Mouse (Mus musculus): ENCODE data around the gene Vat1. TPM values are rescaled to one million over a fixed set of nuclear protein-coding genes. Genes with fewer than 3 reads are reported as not detected.
"Not testable (repeated sequence)": the region's sequence is repeated elsewhere in the genome, so short reads cannot be mapped to it uniquely, and the experiment has no call there.

Gene Vat1
- polyA plus RNA-seq, 1 experiment = 59.6 TPM

GRCm38 (mm10) chr11:101483804-101484203 is 17.8 kb upstream of the Vat1 start:
- no peaks in the 10 kb centered on the region for H3K27me3 ChIP-seq (ENCODE audit: control insufficient read depth, insufficient read depth, low read length)
- no peak for DNase-seq (ENCODE audit: low read depth in 1 of 2, low spot score in 2 of 2)
- H3K4me3 ChIP-seq (ENCODE audit: extremely low read depth, insufficient read depth, insufficient read length) = no peak overlapping the region
- WGBS = 74% methylated on average over 3 of the region's 3 CpGs
- TF ChIP-seq CTCF (IDR thresholded peaks at IDR 0.05; ENCODE audit: extremely low read depth, insufficient read depth, insufficient read length, insufficient replicate concordance) (no peak), POLR2A (IDR thresholded peaks at IDR 0.05; ENCODE audit: low read depth, low read length) (no peak)
- H3K27ac ChIP-seq (ENCODE audit: insufficient read depth, low read length) = no peak overlapping the region
- no peaks in the 10 kb centered on the region for H3K36me3 ChIP-seq (ENCODE audit: control insufficient read depth, insufficient read depth, low read length)
- H3K4me1 ChIP-seq (ENCODE audit: control insufficient read depth, insufficient read depth, insufficient read length) = no peaks in the 10 kb centered on the region

DNA sequence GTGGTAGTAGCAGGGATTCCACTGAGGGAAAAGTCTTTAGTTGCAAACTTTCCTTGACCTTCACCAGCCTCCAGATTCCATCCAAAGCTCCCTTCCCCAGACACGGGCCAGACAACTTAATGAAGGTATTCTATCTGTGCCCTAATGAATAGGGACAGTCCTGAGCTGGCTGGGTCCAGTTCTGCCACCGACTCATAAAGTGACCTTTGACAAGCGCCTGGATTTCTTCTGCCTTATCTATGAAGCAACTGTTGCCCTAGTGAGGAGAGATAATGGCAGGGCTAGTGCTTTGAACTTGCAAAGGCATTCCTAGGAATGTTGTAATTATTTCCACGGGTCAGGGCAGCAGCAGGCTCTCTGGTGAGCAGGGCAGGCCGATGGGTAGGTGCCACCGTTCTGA is 14.9 kb upstream of the Vat1 start:
- no peaks in the 10 kb centered on the region for H3K27me3 ChIP-seq (ENCODE audit: control insufficient read depth, insufficient read depth, low read length)
- no peak for DNase-seq (ENCODE audit: low read depth in 1 of 2, low spot score in 2 of 2)
- no peaks in the 10 kb centered on the region for H3K36me3 ChIP-seq (ENCODE audit: control insufficient read depth, insufficient read depth, low read length)
- no peaks in the 10 kb centered on the region for H3K4me1 ChIP-seq (ENCODE audit: control insufficient read depth, insufficient read depth, insufficient read length)
- no peak overlapping the region for H3K4me3 ChIP-seq (ENCODE audit: extremely low read depth, insufficient read depth, insufficient read length)
- 76% methylated on average over 6 of the region's 6 CpGs for WGBS
- TF ChIP-seq POLR2A (IDR thresholded peaks at IDR 0.05; ENCODE audit: low read depth, low read length) (no peak), CTCF (IDR thresholded peaks at IDR 0.05; ENCODE audit: extremely low read depth, insufficient read depth, insufficient read length, insufficient replicate concordance) (no peak)
- H3K27ac ChIP-seq (ENCODE audit: insufficient read depth, low read length) = no peak overlapping the region

GRCm38 (mm10) chr11:101479171-101479635 is 13.2 kb upstream of the Vat1 start:
- Histone ChIP-seq H3K27ac (ENCODE audit: insufficient read depth, low read length) (no peak overlapping the region), H3K27me3 (ENCODE audit: control insufficient read depth, insufficient read depth, low read length) (no peaks in the 10 kb centered on the region), H3K36me3 (ENCODE audit: control insufficient read depth, insufficient read depth, low read length) (no peaks in the 10 kb centered on the region), H3K4me3 (ENCODE audit: extremely low read depth, insufficient read depth, insufficient read length) (no peak overlapping the region), H3K4me1 (ENCODE audit: control insufficient read depth, insufficient read depth, insufficient read length) (no peaks in the 10 kb centered on the region)
- no peak for DNase-seq (ENCODE audit: low read depth in 1 of 2, low spot score in 2 of 2)
- WGBS = 61% methylated on average over 18 of the region's 18 CpGs
- no peak for TF ChIP-seq POLR2A (IDR thresholded peaks at IDR 0.05; ENCODE audit: low read depth, low read length)
- TF ChIP-seq CTCF (IDR thresholded peaks at IDR 0.05; ENCODE audit: extremely low read depth, insufficient read depth, insufficient read length, insufficient replicate concordance) = no peak

DNA sequence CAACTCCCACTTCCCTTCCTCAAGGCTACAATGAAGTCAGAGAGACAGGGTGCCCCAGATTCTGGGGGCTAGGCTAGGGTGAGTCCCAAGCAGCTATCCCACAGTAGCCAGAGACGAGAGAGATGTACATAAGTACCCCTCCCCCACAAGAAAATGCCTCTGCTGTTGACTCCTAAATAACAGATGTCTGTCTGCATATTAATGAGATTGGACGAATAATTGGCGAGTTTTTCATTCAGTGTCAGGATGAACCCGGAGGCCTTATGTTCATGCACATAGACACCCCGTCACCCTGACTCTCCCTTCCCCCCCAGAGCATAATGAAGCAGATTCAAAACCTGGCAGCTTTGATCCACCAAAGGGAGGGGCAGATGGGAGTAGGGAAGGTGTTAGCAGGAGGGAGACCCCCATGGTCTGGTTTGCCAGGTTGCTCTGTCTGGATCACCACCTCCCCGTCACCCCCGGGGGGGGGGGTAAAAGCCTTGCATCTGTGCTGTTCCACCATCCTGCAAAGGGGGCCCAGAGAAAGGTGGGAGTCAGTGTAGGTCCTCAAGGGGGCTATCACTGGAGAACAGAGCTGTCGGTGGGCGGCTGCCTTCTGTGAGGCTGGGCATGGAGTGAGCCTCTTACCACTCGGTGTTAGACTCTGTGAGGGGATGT is 11.7 kb upstream of the Vat1 start:
- Histone ChIP-seq H3K27me3 (ENCODE audit: control insufficient read depth, insufficient read depth, low read length) (no peaks in the 10 kb centered on the region), H3K4me1 (ENCODE audit: control insufficient read depth, insufficient read depth, insufficient read length) (no peaks in the 10 kb centered on the region), H3K27ac (ENCODE audit: insufficient read depth, low read length) (no peak overlapping the region), H3K4me3 (ENCODE audit: extremely low read depth, insufficient read depth, insufficient read length) (no peak overlapping the region), H3K36me3 (ENCODE audit: control insufficient read depth, insufficient read depth, low read length) (no peaks in the 10 kb centered on the region)
- TF ChIP-seq CTCF (IDR thresholded peaks at IDR 0.05; ENCODE audit: extremely low read depth, insufficient read depth, insufficient read length, insufficient replicate concordance) (no peak), POLR2A (IDR thresholded peaks at IDR 0.05; ENCODE audit: low read depth, low read length) (no peak)
- no peak for DNase-seq (ENCODE audit: low read depth in 1 of 2, low spot score in 2 of 2)
- 85% methylated on average over 10 of the region's 10 CpGs for WGBS

DNA sequence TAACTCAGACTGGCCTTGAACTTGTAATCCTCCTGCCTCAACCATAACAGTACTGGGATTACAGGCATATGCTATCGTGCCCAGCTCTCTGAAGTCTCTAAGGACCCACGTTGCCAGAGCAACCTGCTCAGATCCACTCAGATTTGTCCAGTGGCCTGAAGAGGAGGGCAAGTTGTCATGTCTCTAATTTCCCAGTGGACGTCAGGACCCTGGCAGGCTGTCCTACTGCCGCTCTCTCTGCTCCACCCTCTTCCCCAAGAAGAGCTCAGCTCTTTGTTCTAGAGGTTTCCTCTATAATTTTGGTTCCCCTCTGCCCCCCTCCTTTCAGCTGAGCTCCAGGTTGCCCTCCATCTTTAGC is 11.1 kb upstream of the Vat1 start:
- no peaks in the 10 kb centered on the region for H3K4me1 ChIP-seq (ENCODE audit: control insufficient read depth, insufficient read depth, insufficient read length)
- no peak overlapping the region for H3K27ac ChIP-seq (ENCODE audit: insufficient read depth, low read length)
- no peak overlapping the region for H3K4me3 ChIP-seq (ENCODE audit: extremely low read depth, insufficient read depth, insufficient read length)
- WGBS = 61% methylated on average over 4 of the region's 4 CpGs
- DNase-seq (ENCODE audit: low read depth in 1 of 2, low spot score in 2 of 2) = no peak
- no peaks in the 10 kb centered on the region for H3K27me3 ChIP-seq (ENCODE audit: control insufficient read depth, insufficient read depth, low read length)
- H3K36me3 ChIP-seq (ENCODE audit: control insufficient read depth, insufficient read depth, low read length) = no peaks in the 10 kb centered on the region
- TF ChIP-seq POLR2A (IDR thresholded peaks at IDR 0.05; ENCODE audit: low read depth, low read length) (no peak), CTCF (IDR thresholded peaks at IDR 0.05; ENCODE audit: extremely low read depth, insufficient read depth, insufficient read length, insufficient replicate concordance) (no peak)

DNA sequence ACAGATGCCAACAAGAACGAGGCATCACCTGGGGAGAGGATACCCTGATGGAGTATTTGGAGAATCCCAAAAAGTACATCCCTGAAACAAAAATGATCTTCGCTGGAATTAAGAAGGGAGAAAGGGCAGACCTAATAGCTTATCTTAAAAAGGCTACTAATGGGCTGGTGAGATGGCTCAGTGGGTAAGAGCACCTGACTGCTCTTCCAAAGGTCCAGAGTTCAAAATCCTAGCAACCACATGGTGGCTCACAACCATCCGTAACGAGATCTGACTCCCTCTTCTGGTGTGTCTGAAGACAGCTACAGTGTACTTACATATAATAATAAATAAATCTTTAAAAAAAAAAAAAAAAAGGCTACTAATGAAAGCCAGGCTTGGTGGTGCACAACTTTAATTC is 10.3 kb upstream of the Vat1 start:
- H3K4me3 ChIP-seq (ENCODE audit: extremely low read depth, insufficient read depth, insufficient read length); DNase-seq (ENCODE audit: low read depth in 1 of 2, low spot score in 2 of 2); H3K27me3 ChIP-seq (ENCODE audit: control insufficient read depth, insufficient read depth, low read length); H3K27ac ChIP-seq (ENCODE audit: insufficient read depth, low read length); H3K36me3 ChIP-seq (ENCODE audit: control insufficient read depth, insufficient read depth, low read length); H3K4me1 ChIP-seq (ENCODE audit: control insufficient read depth, insufficient read depth, insufficient read length): not testable (repeated sequence)
- WGBS = 88% methylated on average over 4 of the region's 4 CpGs

DNA sequence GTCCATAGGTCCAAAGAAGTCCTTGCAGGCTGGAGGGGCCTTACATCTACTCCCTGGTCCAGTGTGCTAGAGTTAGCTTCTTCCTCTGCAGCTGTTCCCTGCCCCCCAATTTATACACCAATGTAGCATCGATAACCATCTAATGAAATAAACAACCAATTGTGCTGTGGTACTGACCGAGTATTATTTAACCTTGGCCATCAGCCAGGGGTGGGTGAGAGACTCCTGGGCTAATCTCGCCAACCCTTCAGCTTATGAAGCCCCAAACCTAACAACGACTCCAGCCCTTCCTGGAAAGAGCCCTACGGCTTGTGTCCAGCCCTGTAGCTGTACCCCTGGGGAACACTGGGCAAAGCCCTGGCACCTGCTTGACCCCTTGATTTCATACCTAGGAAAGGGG is 8.3 kb upstream of the Vat1 start:
- no peaks in the 10 kb centered on the region for H3K27me3 ChIP-seq (ENCODE audit: control insufficient read depth, insufficient read depth, low read length)
- no peak overlapping the region for H3K4me3 ChIP-seq (ENCODE audit: extremely low read depth, insufficient read depth, insufficient read length)
- 78% methylated on average over 5 of the region's 5 CpGs for WGBS
- no peak overlapping the region for H3K27ac ChIP-seq (ENCODE audit: insufficient read depth, low read length)
- no peak for TF ChIP-seq POLR2A (IDR thresholded peaks at IDR 0.05; ENCODE audit: low read depth, low read length)
- TF ChIP-seq CTCF (IDR thresholded peaks at IDR 0.05; ENCODE audit: extremely low read depth, insufficient read depth, insufficient read length, insufficient replicate concordance) = no peak
- DNase-seq (ENCODE audit: low read depth in 1 of 2, low spot score in 2 of 2) = no peak
- H3K4me1 ChIP-seq (ENCODE audit: control insufficient read depth, insufficient read depth, insufficient read length) = no peaks in the 10 kb centered on the region
- H3K36me3 ChIP-seq (ENCODE audit: control insufficient read depth, insufficient read depth, low read length) = no peaks in the 10 kb centered on the region

DNA sequence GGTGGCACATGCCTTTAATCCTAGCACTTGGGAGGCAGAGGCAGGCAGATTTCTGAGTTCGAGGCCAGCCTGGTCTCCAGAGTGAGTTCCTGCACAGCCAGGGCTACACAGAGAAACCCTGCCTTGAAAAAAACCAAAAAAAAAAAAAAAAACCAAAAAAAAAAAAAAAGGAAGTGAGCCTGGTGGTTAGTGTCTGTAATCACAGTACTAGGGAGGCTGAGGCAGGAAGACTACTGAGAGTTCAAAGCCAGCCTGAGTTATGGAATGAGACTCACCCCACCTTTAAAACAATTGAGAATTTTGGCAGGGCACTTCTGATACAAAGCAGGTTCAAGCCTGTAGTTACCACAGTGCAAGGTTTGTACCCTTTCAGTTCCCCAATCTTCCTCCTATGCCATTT is 7.7 kb upstream of the Vat1 start:
- not testable (repeated sequence) for H3K27me3 ChIP-seq (ENCODE audit: control insufficient read depth, insufficient read depth, low read length); H3K27ac ChIP-seq (ENCODE audit: insufficient read depth, low read length); H3K4me3 ChIP-seq (ENCODE audit: extremely low read depth, insufficient read depth, insufficient read length); DNase-seq (ENCODE audit: low read depth in 1 of 2, low spot score in 2 of 2); H3K4me1 ChIP-seq (ENCODE audit: control insufficient read depth, insufficient read depth, insufficient read length); H3K36me3 ChIP-seq (ENCODE audit: control insufficient read depth, insufficient read depth, low read length)
- WGBS = 89% methylated on average over 1 of the region's 1 CpGs
